Mouse (Mus musculus): ENCODE data around the gene Ndrg3. TPM values are rescaled to one million over a fixed set of nuclear protein-coding genes. Genes with fewer than 3 reads are reported as not detected.
"Not testable (repeated sequence)": the region's sequence is repeated elsewhere in the genome, so short reads cannot be mapped to it uniquely, and the experiment has no call there.

The Ndrg3 gene
- polyA plus RNA-seq, 1 experiment from 2014 or later = 90.3 TPM

DNA sequence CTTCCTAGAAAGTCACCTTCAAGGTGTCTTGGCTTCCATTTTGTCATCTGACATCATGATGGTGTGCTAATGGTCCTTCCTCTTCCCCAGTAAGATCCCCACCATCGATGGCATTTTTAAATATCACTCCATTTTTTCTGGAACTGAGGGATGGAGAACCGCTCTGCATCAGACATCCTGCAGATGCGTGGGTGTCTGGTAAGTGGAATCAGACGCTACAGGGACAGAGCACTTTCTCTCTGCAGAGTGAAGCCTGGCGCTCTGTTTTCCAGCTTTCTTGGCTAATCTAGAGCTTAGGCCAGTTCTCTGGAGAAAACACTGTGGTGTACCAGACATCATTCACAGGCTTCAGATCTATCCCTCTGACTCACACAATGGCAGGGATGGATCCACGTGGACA lies 64.2 kb downstream of the Ndrg3 start:
- Histone ChIP-seq H3K4me1 (replicated peaks) (peaks cover 3% of the 10 kb centered on the region; the same call in 1 of the 2 replicates), H3K4me3 (no peak overlapping the region), H3K9me3 (no peaks in the 10 kb centered on the region), H3K27me3 (no peaks in the 10 kb centered on the region), H3K27ac (no peak overlapping the region), H3K4me2 (no peak overlapping the region), H3K9ac (no peak overlapping the region), H3K36me3 (peaks cover 59% of the 10 kb centered on the region)
- 96% methylated on average over 6 of the region's 6 CpGs for WGBS
- ATAC-seq (ENCODE audit: low FRiP score) = no peak

DNA sequence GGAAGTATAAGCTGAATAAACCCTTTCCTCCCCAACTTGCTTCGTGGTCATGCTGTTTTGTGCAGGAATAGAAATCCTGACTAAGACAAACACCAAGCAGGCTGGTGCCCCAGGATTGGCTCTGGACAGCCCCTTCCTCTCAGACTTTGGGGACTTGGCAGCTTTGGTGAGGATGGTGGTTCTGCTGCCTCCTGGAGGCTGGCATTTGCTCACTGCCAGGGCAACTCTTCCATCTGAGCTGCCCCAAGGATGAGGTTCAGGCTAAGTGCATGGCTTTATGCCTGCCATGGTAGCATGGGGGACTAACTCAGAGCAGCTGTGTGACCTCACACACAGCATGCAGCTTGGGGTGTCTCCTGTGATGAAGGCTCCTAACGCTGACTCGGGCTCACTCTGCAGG lies 66.2 kb downstream of the Ndrg3 start:
- not testable (repeated sequence) for H3K4me1 ChIP-seq (replicated peaks); H3K9me3 ChIP-seq; H3K4me2 ChIP-seq; H3K27me3 ChIP-seq; H3K4me3 ChIP-seq; ATAC-seq (ENCODE audit: low FRiP score); H3K27ac ChIP-seq; H3K9ac ChIP-seq
- WGBS = 78% methylated on average over 3 of the region's 3 CpGs
- H3K36me3 ChIP-seq = peaks cover 48% of the 10 kb centered on the region

DNA sequence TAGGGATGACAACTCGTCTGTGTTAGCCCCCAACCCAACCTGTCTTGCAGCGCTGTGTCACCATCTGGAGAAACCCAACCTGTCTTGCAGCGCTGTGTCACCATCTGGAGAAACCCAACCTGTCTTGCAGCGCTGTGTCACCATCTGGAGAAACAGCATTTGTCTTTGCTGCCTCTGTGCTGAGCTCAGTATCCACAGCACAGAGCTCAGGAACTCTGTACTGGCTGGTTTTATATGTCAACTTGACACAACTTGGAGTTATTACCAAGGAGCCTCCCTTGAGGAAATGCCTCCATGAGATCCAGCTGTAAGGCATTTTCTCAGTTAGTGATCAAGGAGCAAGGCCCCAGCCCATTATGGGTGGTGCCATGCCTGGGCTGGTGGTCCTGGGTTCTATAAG lies 66.8 kb downstream of the Ndrg3 start:
- 90% methylated on average over 4 of the region's 4 CpGs for WGBS
- H3K27ac ChIP-seq = not testable (repeated sequence)

DNA sequence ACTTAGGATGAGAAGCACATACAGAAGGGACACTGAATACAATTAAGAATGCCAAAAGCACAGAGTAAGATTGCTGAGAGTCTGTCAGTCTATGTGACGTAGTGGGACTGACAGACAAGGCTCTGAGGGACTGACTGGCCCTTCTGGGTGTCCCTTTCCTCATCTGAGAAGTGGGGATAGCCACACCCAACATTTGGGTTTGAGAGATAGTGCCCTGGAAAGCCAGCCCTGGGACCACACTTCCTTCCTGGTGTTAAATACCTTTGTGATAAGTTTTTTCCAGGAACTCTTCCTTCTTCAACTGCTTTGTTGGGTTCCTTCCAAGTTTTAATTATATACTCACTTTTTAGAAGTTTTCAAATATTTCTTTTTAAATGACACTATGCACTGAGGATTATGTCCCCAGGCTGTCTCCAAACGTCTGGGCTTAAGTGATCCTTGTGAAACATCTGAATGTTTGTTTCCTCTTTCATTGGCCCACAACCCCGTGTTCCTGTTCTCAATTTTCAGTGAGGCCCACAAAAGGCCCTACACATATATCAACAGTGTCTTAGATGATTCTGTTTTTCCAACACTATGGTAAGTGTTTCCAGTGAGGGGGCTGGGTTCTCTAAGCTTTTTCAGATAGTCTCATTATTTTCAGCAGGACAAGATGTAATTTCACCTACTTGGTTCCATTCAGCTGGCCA lies 67.5 kb downstream of the Ndrg3 start:
- Histone ChIP-seq H3K36me3 (peaks cover 37% of the 10 kb centered on the region), H3K9ac (no peak overlapping the region), H3K27me3 (no peaks in the 10 kb centered on the region), H3K4me3 (no peak overlapping the region), H3K27ac (no peak overlapping the region), H3K9me3 (no peaks in the 10 kb centered on the region), H3K4me2 (no peak overlapping the region), H3K4me1 (replicated peaks) (peaks cover 3% of the 10 kb centered on the region; the same call in 1 of the 2 replicates)
- no peak for ATAC-seq (ENCODE audit: low FRiP score)
- 60% methylated on average over 3 of the region's 3 CpGs for WGBS

More for the DNA sequence above, 66.8 kb downstream of the Ndrg3 start:
- peaks cover 43% of the 10 kb centered on the region for H3K36me3 ChIP-seq
- ATAC-seq (ENCODE audit: low FRiP score); H3K4me2 ChIP-seq; H3K9me3 ChIP-seq; H3K4me1 ChIP-seq (replicated peaks); H3K4me3 ChIP-seq; H3K9ac ChIP-seq; H3K27me3 ChIP-seq: not testable (repeated sequence)

DNA sequence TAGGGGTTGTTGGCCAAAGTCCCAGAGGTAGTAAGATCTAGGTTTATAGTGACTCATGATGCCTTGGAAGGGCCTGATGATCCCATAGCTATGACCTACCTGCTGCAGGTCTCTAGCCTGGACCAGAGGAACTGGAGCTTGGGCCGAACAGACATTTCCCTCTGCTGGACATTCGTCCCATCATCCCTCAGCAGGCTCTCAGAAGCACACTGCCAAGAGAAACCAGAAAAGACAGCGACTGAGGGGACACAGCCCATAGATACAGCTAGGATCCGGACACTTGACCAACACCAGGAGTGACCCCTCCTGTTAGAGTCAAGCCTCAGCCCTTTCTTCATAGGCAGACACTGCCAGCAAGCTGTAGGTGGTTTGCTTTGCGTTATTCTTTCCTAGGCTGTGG lies 68.8 kb downstream of the Ndrg3 start:
- Histone ChIP-seq H3K36me3 (peaks cover 26% of the 10 kb centered on the region), H3K9ac (no peak overlapping the region), H3K9me3 (no peaks in the 10 kb centered on the region), H3K4me3 (no peak overlapping the region), H3K4me1 (replicated peaks) (peaks cover 3% of the 10 kb centered on the region; the same call in 1 of the 2 replicates), H3K27ac (no peak overlapping the region), H3K4me2 (no peak overlapping the region), H3K27me3 (no peaks in the 10 kb centered on the region)
- ATAC-seq (ENCODE audit: low FRiP score) = no peak
- WGBS = 82% methylated on average over 5 of the region's 5 CpGs

DNA sequence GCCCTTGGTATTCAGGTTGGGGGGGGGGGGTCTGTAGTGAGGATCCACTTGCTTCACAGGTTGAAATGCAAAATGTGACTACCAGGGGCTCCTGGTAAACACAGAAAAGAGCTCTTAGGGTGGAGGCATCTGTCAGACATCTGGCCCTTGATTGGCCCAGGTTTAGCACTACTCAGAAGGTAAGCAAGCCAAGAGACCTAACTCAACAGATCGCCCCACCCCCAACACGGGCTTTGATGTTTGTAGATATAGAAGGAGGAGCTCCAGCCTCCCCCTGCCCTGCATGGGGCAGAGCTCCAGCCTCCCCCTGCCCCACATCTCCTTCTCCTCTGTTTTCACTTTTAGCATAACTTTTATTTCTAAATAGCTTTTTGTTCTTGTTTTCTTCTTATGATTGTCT lies 72.1 kb downstream of the Ndrg3 start:
- Histone ChIP-seq H3K27ac (no peak overlapping the region), H3K4me2 (no peak overlapping the region), H3K4me3 (no peak overlapping the region), H3K27me3 (no peaks in the 10 kb centered on the region), H3K36me3 (no peaks in the 10 kb centered on the region), H3K9ac (no peak overlapping the region), H3K9me3 (no peaks in the 10 kb centered on the region), H3K4me1 (replicated peaks) (no peaks in the 10 kb centered on the region)
- no peak for ATAC-seq (ENCODE audit: low FRiP score)
- WGBS = 69% methylated on average over 2 of the region's 2 CpGs

DNA sequence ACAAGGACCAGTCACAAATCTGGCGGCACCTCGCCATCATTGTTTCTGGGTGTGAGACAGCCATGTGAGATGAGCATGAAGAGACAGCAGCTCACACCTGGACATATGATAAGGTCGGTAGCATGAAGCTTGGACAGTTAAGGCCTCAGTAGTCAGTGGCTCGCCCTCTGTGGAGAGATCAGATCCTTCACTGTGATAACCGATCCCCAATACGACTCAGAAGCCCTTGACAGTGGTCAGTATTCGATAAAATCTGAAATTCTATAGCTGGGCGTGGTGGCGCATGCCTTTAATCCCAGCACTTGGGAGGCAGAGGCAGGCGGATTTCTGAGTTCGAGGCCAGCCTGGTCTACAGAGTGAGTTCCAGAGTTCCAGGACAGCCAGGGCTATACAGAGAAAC lies 72.7 kb downstream of the Ndrg3 start:
- not testable (repeated sequence) for ATAC-seq (ENCODE audit: low FRiP score); H3K4me1 ChIP-seq (replicated peaks); H3K4me2 ChIP-seq; H3K27me3 ChIP-seq; H3K36me3 ChIP-seq; H3K27ac ChIP-seq; H3K9me3 ChIP-seq; H3K4me3 ChIP-seq; H3K9ac ChIP-seq
- WGBS = 95% methylated on average over 11 of the region's 11 CpGs

DNA sequence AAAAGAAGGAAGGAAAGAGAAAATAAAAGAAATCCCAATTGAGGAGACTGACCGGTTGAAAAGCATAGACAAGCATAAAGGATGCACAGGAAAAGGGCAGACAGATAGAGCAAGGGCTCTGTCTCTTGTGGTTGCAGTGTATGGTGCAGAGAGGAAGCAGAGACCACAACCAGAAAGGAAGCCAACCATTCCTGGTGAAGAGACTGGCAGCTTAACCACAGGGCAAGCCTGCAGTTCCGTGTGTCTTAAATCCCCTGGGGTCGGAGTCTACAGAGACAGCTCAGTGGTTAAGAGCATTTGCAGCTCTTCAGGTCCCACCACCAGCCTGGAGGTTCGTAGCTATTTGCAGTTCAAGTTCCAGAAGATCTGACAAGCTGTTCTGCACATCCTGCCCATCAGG lies 73.3 kb downstream of the Ndrg3 start:
- WGBS = 72% methylated on average over 4 of the region's 4 CpGs
- no peak overlapping the region for H3K9ac ChIP-seq
- no peak overlapping the region for H3K4me2 ChIP-seq
- H3K4me1 ChIP-seq (replicated peaks) = no peaks in the 10 kb centered on the region
- no peaks in the 10 kb centered on the region for H3K27me3 ChIP-seq
- no peaks in the 10 kb centered on the region for H3K9me3 ChIP-seq
- H3K4me3 ChIP-seq = no peak overlapping the region
- H3K27ac ChIP-seq = no peak overlapping the region
- ATAC-seq (ENCODE audit: low FRiP score) = no peak
- H3K36me3 ChIP-seq = no peaks in the 10 kb centered on the region

DNA sequence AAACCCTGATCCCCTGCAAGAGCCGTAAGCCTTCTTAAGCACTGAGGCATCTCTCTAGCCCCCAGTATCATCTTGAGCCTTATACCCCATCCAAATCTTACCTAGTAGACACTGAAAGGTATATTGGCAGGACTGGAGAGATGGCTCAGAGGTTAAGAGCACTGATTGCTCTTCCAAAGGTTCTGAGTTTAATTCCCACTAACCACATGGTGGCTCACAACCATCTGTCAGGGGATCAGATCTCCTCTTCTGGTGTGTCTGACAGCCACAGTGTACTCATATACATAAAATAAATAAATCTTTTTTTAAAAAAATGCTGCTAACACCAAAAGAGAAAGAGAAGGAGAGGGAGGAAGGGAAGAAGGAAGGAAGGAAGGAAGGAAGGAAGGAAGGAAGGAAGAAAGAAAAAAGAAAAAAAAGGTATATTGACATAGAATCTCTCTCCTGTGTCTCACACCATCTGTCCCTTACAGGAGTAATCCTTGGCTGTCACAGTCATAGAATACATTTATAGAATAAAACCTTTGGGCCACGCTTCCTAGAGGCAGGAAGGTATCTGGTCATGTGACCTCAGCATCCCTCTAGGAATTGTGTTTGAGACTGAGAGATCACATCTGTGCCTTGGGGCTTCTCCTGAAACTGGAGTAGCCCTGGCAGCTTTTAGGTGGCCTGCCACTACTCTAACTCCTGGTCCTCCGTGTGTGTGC lies 75.3 kb downstream of the Ndrg3 start:
- WGBS = 91% methylated on average over 3 of the region's 3 CpGs
- no peak for ATAC-seq (ENCODE audit: low FRiP score)
- Histone ChIP-seq H3K4me2 (no peak overlapping the region), H3K36me3 (no peaks in the 10 kb centered on the region), H3K27me3 (no peaks in the 10 kb centered on the region), H3K9ac (no peak overlapping the region), H3K27ac (no peak overlapping the region), H3K9me3 (no peaks in the 10 kb centered on the region), H3K4me1 (replicated peaks) (no peaks in the 10 kb centered on the region), H3K4me3 (no peak overlapping the region)

DNA sequence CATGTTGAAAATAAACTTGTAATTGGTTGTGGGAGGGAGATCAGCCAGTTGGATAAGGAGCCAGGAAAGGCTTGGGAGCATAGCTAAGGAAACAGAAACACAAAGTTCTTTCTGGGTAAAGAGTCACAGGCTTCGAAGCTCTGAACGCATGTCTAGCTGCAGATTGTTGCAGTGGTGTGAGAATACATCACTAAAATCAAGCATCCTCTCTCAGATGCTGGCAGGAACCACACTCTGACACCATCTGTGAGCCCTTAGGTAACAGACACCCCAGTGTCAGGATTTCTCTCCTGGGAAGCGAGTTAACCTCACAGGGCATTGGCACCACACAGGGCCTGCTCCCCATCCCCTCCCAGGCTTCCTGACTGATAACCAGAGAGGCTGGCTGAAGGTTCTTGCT lies 76.3 kb downstream of the Ndrg3 start:
- ATAC-seq (ENCODE audit: low FRiP score) = no peak
- Histone ChIP-seq H3K27me3 (no peaks in the 10 kb centered on the region), H3K4me3 (no peak overlapping the region), H3K4me2 (no peak overlapping the region), H3K27ac (no peak overlapping the region), H3K36me3 (no peaks in the 10 kb centered on the region), H3K9ac (no peak overlapping the region), H3K4me1 (replicated peaks) (no peaks in the 10 kb centered on the region), H3K9me3 (no peaks in the 10 kb centered on the region)
- WGBS = 90% methylated on average over 3 of the region's 3 CpGs

DNA sequence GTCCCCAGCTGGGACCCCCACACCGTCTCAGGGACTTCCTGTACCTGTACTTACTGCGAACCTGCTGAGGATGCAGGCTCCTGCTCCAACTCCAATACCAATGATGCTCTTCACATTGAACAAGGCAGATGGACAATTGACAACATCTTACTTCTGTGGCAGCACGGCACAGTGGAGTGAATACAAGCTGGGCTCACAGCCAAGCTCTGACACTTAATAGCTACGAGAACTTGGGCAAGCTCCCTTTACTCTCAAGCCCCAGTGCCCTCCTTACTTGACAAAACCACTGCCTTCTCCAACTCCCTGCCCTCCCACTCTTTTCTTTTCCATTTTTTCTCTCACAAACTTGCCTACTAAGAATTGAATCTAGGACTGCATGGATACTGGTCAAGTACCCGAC lies 78.7 kb downstream of the Ndrg3 start:
- H3K27ac ChIP-seq = no peak overlapping the region
- no peaks in the 10 kb centered on the region for H3K4me1 ChIP-seq (replicated peaks)
- 68% methylated on average over 5 of the region's 5 CpGs for WGBS
- no peaks in the 10 kb centered on the region for H3K36me3 ChIP-seq
- no peak overlapping the region for H3K4me2 ChIP-seq
- H3K27me3 ChIP-seq = no peaks in the 10 kb centered on the region
- no peaks in the 10 kb centered on the region for H3K9me3 ChIP-seq
- H3K9ac ChIP-seq = no peak overlapping the region
- H3K4me3 ChIP-seq = no peak overlapping the region
- no peak for ATAC-seq (ENCODE audit: low FRiP score)

DNA sequence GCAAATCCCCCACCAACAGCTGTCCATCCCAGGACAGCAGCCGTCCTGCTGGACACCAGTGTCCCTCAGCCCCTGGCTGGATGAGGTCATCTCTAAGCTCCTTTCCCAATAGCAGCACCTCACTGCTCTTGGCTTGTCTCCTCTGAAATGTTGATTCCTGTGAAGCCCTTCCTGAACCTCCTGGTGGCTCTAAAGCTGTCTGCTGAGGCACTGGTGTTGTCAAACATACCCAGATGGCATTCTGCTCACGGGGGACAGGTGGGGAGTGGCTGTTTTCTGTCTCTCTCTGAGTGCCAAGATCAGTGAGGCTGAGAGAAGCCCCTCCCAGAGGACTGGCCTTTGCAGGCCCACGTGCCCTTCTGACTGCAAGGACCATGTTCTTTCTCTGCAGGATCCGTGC lies 85.9 kb downstream of the Ndrg3 start:
- not testable (repeated sequence) for ATAC-seq (ENCODE audit: low FRiP score); H3K9me3 ChIP-seq; H3K4me2 ChIP-seq; H3K4me3 ChIP-seq; H3K36me3 ChIP-seq; H3K27me3 ChIP-seq; H3K9ac ChIP-seq; H3K27ac ChIP-seq; H3K4me1 ChIP-seq (replicated peaks)
- 29% methylated on average over 4 of the region's 4 CpGs for WGBS
